Mouse (Mus musculus): ENCODE data around the gene Gpam. TPM values are rescaled to one million over a fixed set of nuclear protein-coding genes. Genes with fewer than 3 reads are reported as not detected.
A peak's percentile ranks its signal among the peaks of the same experiment; 100 is the strongest.

Gpam gene
- polyA plus RNA-seq, 1 experiment from 2014 or later = 28.7 TPM

DNA sequence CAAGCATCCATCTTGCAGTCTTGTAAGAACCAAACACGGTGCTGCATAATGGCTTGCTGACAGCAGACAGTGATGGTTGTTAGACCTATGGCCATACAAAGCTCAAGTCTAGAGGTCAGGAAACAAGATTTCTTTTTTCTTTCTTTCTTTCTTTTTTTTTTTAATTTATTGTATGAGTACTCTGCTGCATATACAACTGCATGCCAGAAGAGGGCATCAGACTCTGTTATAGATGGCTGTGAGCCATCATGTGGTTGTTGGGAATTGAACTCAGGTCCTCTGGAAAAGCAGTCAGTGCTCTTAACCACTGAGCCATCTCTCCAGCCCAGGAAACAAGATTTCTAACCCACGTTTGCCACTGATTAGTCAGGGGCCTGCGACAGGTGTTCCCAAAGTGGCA is 54.0 kb downstream of the Gpam start:
- H3K36me3 ChIP-seq (ENCODE audit: control insufficient read depth, insufficient read depth, low read length) = peaks cover 86% of the 10 kb centered on the region
- no peaks in the 10 kb centered on the region for H3K27me3 ChIP-seq (ENCODE audit: control insufficient read depth, insufficient read depth, low read length)
- no peak overlapping the region for H3K9ac ChIP-seq (replicated peaks; ENCODE audit: low read length)
- no peak overlapping the region for H3K4me3 ChIP-seq (replicated peaks; ENCODE audit: low read depth, low read length)
- no peak overlapping the region for H3K4me2 ChIP-seq (ENCODE audit: low read length)
- H3K27ac ChIP-seq (replicated peaks; ENCODE audit: low read depth, low read length) = no peak overlapping the region
- no peaks in the 10 kb centered on the region for H3K4me1 ChIP-seq (ENCODE audit: control insufficient read depth, insufficient read depth, low read length)
- 81% methylated on average over 3 of the region's 3 CpGs for WGBS
- DNase-seq = no peak
- H3K9me3 ChIP-seq (ENCODE audit: control insufficient read depth, low read length) = no peaks in the 10 kb centered on the region
- no peak for ATAC-seq (ENCODE audit: low FRiP score, low TSS enrichment)

DNA sequence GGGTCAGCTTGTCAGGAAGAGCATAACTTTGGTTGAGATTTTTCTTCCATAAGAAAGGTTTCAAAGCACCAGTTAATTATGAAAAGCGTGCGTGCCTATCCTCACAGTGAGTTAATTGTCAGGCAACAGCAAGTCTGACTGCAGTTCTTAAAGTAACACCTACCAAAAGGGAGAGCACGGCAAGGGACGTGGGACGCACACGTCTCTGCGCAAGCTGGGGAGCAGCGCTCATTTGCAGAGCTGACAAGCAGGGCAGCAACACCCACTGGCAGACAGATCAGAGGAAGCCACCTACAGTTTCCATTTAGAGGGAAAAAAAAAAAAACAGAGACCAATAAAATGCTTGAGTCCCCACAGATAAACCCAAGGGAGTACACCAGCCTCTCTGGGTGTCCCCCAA is 58.0 kb downstream of the Gpam start:
- 92% methylated on average over 8 of the region's 8 CpGs for WGBS
- H3K4me3 ChIP-seq (replicated peaks; ENCODE audit: low read depth, low read length) = no peak overlapping the region
- H3K9me3 ChIP-seq (ENCODE audit: control insufficient read depth, low read length) = no peaks in the 10 kb centered on the region
- no peak for DNase-seq
- no peak overlapping the region for H3K27ac ChIP-seq (replicated peaks; ENCODE audit: low read depth, low read length)
- no peak overlapping the region for H3K9ac ChIP-seq (replicated peaks; ENCODE audit: low read length)
- H3K4me2 ChIP-seq (ENCODE audit: low read length) = no peak overlapping the region
- no peak for ATAC-seq (ENCODE audit: low FRiP score, low TSS enrichment)
- H3K36me3 ChIP-seq (ENCODE audit: control insufficient read depth, insufficient read depth, low read length) = peaks cover 57% of the 10 kb centered on the region
- no peaks in the 10 kb centered on the region for H3K4me1 ChIP-seq (ENCODE audit: control insufficient read depth, insufficient read depth, low read length)
- H3K27me3 ChIP-seq (ENCODE audit: control insufficient read depth, insufficient read depth, low read length) = no peaks in the 10 kb centered on the region

DNA sequence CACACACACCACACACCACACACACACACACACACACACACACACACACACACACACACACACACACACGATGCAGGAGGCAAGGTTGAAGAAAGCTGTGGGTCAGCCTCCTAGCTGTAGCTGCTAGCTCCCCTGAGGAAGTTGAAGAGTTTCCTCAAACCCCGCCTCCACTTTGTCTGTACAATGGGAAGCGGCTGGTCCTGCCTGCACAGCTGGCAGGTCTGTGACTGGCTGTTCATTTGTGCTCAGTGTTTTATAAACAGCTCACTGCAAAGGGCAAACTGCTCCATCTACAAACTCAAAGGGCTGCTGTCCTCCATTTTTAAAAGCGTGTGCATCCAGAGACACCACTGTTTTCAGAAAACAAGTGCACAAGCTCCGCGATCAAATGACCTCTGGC is 63.8 kb downstream of the Gpam start:
- Histone ChIP-seq H3K4me3 (replicated peaks; ENCODE audit: low read depth, low read length) (no peak overlapping the region), H3K4me1 (ENCODE audit: control insufficient read depth, insufficient read depth, low read length) (peaks cover 6% of the 10 kb centered on the region), H3K9me3 (ENCODE audit: control insufficient read depth, low read length) (no peaks in the 10 kb centered on the region), H3K9ac (replicated peaks; ENCODE audit: low read length) (no peak overlapping the region), H3K36me3 (ENCODE audit: control insufficient read depth, insufficient read depth, low read length) (peaks cover 7% of the 10 kb centered on the region), H3K27me3 (ENCODE audit: control insufficient read depth, insufficient read depth, low read length) (no peaks in the 10 kb centered on the region), H3K27ac (replicated peaks; ENCODE audit: low read depth, low read length) (no peak overlapping the region), H3K4me2 (ENCODE audit: low read length) (no peak overlapping the region)
- 30% methylated on average over 6 of the region's 6 CpGs for WGBS
- ATAC-seq (ENCODE audit: low FRiP score, low TSS enrichment) = no peak
- DNase-seq = peak; percentile 57

DNA sequence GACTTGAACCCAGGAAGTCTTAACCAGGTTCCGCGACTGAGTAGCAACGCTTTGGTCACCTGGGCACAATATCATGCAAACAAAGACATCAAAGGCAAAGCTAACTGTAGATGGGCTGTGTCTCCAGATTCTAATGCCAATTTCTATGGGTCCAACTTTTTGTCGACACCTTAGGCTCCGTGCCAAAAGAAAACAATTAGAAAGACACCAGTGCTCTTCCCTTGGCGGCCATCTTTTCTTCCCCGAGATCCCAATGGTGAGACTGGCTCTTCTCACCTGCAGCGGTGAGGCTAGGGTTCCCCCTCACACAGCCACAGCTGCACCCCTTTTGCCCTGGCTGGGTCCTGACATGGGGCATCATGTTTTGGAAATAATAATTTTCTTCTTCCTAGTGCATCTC is 64.5 kb downstream of the Gpam start:
- H3K9me3 ChIP-seq (ENCODE audit: control insufficient read depth, low read length) = no peaks in the 10 kb centered on the region
- peaks cover 6% of the 10 kb centered on the region for H3K4me1 ChIP-seq (ENCODE audit: control insufficient read depth, insufficient read depth, low read length)
- H3K36me3 ChIP-seq (ENCODE audit: control insufficient read depth, insufficient read depth, low read length) = peaks cover 4% of the 10 kb centered on the region; the same call in 1 of the 2 replicates
- DNase-seq (peak; percentile 14), ATAC-seq (ENCODE audit: low FRiP score, low TSS enrichment) (no peak)
- no peak overlapping the region for H3K9ac ChIP-seq (replicated peaks; ENCODE audit: low read length)
- H3K4me2 ChIP-seq (ENCODE audit: low read length) = no peak overlapping the region
- no peak overlapping the region for H3K4me3 ChIP-seq (replicated peaks; ENCODE audit: low read depth, low read length)
- 83% methylated on average over 8 of the region's 8 CpGs for WGBS
- H3K27me3 ChIP-seq (ENCODE audit: control insufficient read depth, insufficient read depth, low read length) = no peaks in the 10 kb centered on the region
- no peak overlapping the region for H3K27ac ChIP-seq (replicated peaks; ENCODE audit: low read depth, low read length)

DNA sequence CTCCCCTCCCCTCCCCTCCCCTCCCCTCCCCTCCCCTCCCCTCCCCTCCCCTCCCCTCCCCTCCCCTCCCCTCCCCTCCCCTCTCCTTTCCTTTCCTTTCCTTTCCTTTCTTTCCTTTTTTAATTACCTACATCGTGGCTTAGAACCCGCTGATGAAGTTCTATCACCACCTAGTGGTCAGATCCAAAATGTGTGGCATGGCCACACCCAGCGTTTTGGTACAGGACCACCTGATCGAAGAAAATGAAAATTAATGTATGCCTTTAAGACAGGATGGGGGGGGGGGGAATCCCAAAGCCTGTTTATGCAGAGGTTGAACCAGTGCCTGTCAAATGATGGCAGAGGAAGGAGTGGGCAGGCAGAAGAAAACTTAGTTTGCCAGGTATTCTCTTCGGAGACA is 65.1 kb downstream of the Gpam start:
- WGBS = 25% methylated on average over 5 of the region's 5 CpGs
- Histone ChIP-seq H3K9ac (replicated peaks; ENCODE audit: low read length) (no peak overlapping the region), H3K9me3 (ENCODE audit: control insufficient read depth, low read length) (no peaks in the 10 kb centered on the region), H3K36me3 (ENCODE audit: control insufficient read depth, insufficient read depth, low read length) (no peaks in the 10 kb centered on the region), H3K4me3 (replicated peaks; ENCODE audit: low read depth, low read length) (no peak overlapping the region), H3K27me3 (ENCODE audit: control insufficient read depth, insufficient read depth, low read length) (no peaks in the 10 kb centered on the region), H3K4me2 (ENCODE audit: low read length) (0 out of 2 replicates have a peak overlapping the region, but pooled peaks have one; percentile 15), H3K4me1 (ENCODE audit: control insufficient read depth, insufficient read depth, low read length) (peaks cover 6% of the 10 kb centered on the region), H3K27ac (replicated peaks; ENCODE audit: low read depth, low read length) (no peak overlapping the region)
- ATAC-seq (ENCODE audit: low FRiP score, low TSS enrichment) (peak; percentile 39), DNase-seq (peak; percentile 92)

DNA sequence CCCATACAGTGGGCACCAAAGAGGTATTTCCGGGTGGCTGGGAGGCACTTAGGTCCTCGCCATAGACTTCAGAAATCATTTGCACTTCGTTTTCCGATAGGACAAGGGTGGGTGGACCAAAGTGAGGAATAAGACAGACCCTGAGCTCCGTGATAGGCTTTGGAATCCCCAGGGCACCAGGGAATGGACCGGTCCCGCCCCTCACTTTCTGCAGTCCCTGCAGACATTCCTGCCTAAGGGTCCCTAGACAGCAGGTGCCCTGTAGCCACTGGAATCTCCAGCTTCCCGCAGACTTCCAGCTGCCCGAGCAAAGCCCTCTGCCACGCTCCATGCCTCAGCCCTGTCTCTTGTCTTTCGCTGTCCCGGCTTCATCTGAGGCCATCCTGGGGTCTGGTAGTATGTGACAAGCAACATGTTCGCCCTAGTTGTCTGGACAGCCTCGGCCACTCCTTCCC is 65.6 kb downstream of the Gpam start:
- H3K4me2 ChIP-seq (ENCODE audit: low read length) = peak overlapping the region; percentile 60
- H3K27ac ChIP-seq (replicated peaks; ENCODE audit: low read depth, low read length) = no peak overlapping the region
- peak overlapping the region; percentile 25 for H3K4me3 ChIP-seq (replicated peaks; ENCODE audit: low read depth, low read length)
- peak overlapping the region; percentile 48; the same call in 1 of the 2 replicates for H3K9ac ChIP-seq (replicated peaks; ENCODE audit: low read length)
- DNase-seq (peak; percentile 52), ATAC-seq (ENCODE audit: low FRiP score, low TSS enrichment) (peak; percentile 22; the same call in 1 of the 2 replicates)
- no peaks in the 10 kb centered on the region for H3K27me3 ChIP-seq (ENCODE audit: control insufficient read depth, insufficient read depth, low read length)
- no peaks in the 10 kb centered on the region for H3K36me3 ChIP-seq (ENCODE audit: control insufficient read depth, insufficient read depth, low read length)
- H3K4me1 ChIP-seq (ENCODE audit: control insufficient read depth, insufficient read depth, low read length) = peaks cover 6% of the 10 kb centered on the region
- 6% methylated on average over 14 of the region's 14 CpGs for WGBS
- H3K9me3 ChIP-seq (ENCODE audit: control insufficient read depth, low read length) = no peaks in the 10 kb centered on the region

DNA sequence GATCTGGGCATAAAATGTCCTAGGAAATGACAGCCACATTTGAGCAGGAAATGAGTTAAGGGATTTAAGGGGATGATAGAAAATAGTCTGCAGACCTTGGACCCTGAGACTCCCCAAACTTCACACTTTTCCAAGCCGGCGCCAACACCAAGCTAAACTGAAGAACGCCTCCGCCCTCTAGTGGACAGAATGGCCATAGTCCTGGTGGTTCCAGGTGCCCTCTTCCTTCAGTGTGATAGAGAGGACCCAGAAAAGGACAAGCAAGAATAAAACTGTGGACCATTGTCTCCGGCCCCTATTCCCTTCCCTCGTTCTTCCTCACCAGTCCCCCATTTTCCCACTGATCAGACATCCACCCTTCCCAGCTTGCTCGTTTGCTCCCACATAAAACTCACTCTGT is 66.1 kb downstream of the Gpam start:
- Histone ChIP-seq H3K9me3 (ENCODE audit: control insufficient read depth, low read length) (no peaks in the 10 kb centered on the region), H3K9ac (replicated peaks; ENCODE audit: low read length) (peak overlapping the region; percentile 48; the same call in 1 of the 2 replicates), H3K27me3 (ENCODE audit: control insufficient read depth, insufficient read depth, low read length) (no peaks in the 10 kb centered on the region), H3K4me2 (ENCODE audit: low read length) (peak overlapping the region; percentile 60), H3K27ac (replicated peaks; ENCODE audit: low read depth, low read length) (no peak overlapping the region), H3K4me1 (ENCODE audit: control insufficient read depth, insufficient read depth, low read length) (peaks cover 6% of the 10 kb centered on the region), H3K36me3 (ENCODE audit: control insufficient read depth, insufficient read depth, low read length) (no peaks in the 10 kb centered on the region), H3K4me3 (replicated peaks; ENCODE audit: low read depth, low read length) (peak overlapping the region; percentile 25)
- WGBS = 3% methylated on average over 7 of the region's 7 CpGs
- ATAC-seq (ENCODE audit: low FRiP score, low TSS enrichment) = peak; percentile 73; the same call in 1 of the 2 replicates
- DNase-seq = peak; percentile 94

DNA sequence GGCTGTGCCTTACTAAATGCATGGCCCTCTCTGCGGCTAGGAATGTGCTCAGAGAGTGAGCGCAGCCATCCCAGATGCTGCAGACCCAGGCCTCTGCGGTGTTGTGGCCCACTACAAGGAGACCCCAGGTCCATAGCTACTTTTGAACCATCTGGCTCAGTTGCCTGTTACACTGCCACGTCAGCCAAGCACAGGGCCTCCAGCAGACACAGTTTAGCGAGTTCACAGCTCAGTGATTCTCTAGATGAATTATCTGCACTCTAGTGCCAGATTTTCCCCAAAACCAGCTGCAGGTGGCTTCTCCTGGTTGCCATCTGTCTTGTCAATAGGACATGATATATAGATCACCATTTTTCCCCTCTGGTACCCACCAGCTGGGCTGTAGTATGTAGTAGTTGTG is 69.6 kb downstream of the Gpam start:
- no peak overlapping the region for H3K27ac ChIP-seq (replicated peaks; ENCODE audit: low read depth, low read length)
- H3K4me1 ChIP-seq (ENCODE audit: control insufficient read depth, insufficient read depth, low read length) = peaks cover 6% of the 10 kb centered on the region
- no peaks in the 10 kb centered on the region for H3K36me3 ChIP-seq (ENCODE audit: control insufficient read depth, insufficient read depth, low read length)
- H3K27me3 ChIP-seq (ENCODE audit: control insufficient read depth, insufficient read depth, low read length) = no peaks in the 10 kb centered on the region
- H3K4me2 ChIP-seq (ENCODE audit: low read length) = no peak overlapping the region
- H3K9ac ChIP-seq (replicated peaks; ENCODE audit: low read length) = no peak overlapping the region
- H3K9me3 ChIP-seq (ENCODE audit: control insufficient read depth, low read length) = no peaks in the 10 kb centered on the region
- 80% methylated on average over 5 of the region's 5 CpGs for WGBS
- DNase-seq (no peak), ATAC-seq (ENCODE audit: low FRiP score, low TSS enrichment) (no peak)
- H3K4me3 ChIP-seq (replicated peaks; ENCODE audit: low read depth, low read length) = no peak overlapping the region

DNA sequence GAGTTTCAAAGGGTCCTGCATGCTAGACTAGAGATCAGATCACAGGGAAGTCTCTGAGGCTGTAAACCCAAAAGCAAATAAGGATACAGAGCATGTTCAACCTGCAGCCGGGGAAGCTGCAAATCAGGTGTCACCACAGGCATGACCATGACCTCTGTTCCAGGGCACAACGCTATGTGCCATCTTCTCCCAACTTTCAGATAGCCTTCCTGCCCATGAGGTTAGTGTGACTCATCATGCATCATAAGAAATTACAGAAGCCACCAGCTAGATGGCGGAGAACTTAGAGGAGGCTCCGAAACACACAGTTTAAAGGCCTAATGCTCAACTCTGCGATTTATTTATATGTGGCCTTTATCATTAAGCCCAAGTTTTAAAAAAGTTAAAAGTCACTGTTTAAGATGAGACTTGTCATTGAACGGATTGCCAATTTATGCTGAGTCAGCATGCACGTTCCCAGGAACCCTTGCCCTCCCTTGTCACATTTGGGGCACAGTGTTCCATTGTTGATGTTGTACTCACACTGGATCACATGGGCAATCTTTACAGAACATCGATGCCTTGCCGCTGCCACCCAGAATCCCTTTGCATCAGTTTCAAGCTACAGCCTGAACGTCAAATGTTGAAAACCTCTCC is 71.3 kb downstream of the Gpam start:
- H3K27me3 ChIP-seq (ENCODE audit: control insufficient read depth, insufficient read depth, low read length) = no peaks in the 10 kb centered on the region

More for the DNA sequence above, 71.3 kb downstream of the Gpam start:
- H3K4me2 ChIP-seq (ENCODE audit: low read length) = no peak overlapping the region
- no peaks in the 10 kb centered on the region for H3K4me1 ChIP-seq (ENCODE audit: control insufficient read depth, insufficient read depth, low read length)
- H3K36me3 ChIP-seq (ENCODE audit: control insufficient read depth, insufficient read depth, low read length) = no peaks in the 10 kb centered on the region
- WGBS = 96% methylated on average over 10 of the region's 10 CpGs
- H3K27ac ChIP-seq (replicated peaks; ENCODE audit: low read depth, low read length) = no peak overlapping the region
- no peak for DNase-seq
- no peak for ATAC-seq (ENCODE audit: low FRiP score, low TSS enrichment)
- H3K9ac ChIP-seq (replicated peaks; ENCODE audit: low read length) = no peak overlapping the region
- no peaks in the 10 kb centered on the region for H3K9me3 ChIP-seq (ENCODE audit: control insufficient read depth, low read length)
- H3K4me3 ChIP-seq (replicated peaks; ENCODE audit: low read depth, low read length) = no peak overlapping the region
